Mouse (Mus musculus): ENCODE measurements around the gene Mprip.
"Not testable (repeated sequence)": the region's sequence is repeated elsewhere in the genome, so short reads cannot be mapped to it uniquely, and the experiment has no call there.

The Mprip gene

GRCm38 (mm10) chr11:59661005-59661404 is at the start of gene Mprip:
Mprip (plus strand) TSS chr11:59661305.
- no peak for DNase-seq (ENCODE audit: low spot score)

GRCm38 (mm10) chr11:59611646-59612045 is 49.5 kb upstream of the Mprip start:
- DNase-seq (ENCODE audit: low spot score) = no peak

GRCm38 (mm10) chr11:59614120-59614519 is 47.0 kb upstream of the Mprip start:
- DNase-seq (ENCODE audit: low spot score) = peak; percentile 36

- not testable (repeated sequence) for DNase-seq (ENCODE audit: low spot score)
These were observed 44.1 kb upstream of the Mprip start for GRCm38 (mm10) chr11:59616986-59617385.

- no peak for DNase-seq (ENCODE audit: low spot score)
These were observed 38.9 kb upstream of the Mprip start for GRCm38 (mm10) chr11:59622214-59622613.

- DNase-seq (ENCODE audit: low spot score) = peak; percentile 36
These were observed 37.0 kb upstream of the Mprip start for GRCm38 (mm10) chr11:59624017-59624630.

- no peak for DNase-seq (ENCODE audit: low spot score)
These were observed 34.9 kb upstream of the Mprip start for GRCm38 (mm10) chr11:59626192-59626591.

- DNase-seq (ENCODE audit: low spot score) = no peak
These were observed 32.9 kb upstream of the Mprip start for GRCm38 (mm10) chr11:59628177-59628576.

- no peak for DNase-seq (ENCODE audit: low spot score)
These were observed 31.2 kb upstream of the Mprip start for GRCm38 (mm10) chr11:59629871-59630270.

- no peak for DNase-seq (ENCODE audit: low spot score)
These were observed 29.1 kb upstream of the Mprip start for GRCm38 (mm10) chr11:59631980-59632379.

GRCm38 (mm10) chr11:59633037-59633436 is 28.1 kb upstream of the Mprip start:
- DNase-seq (ENCODE audit: low spot score) = peak; percentile 9

GRCm38 (mm10) chr11:59634001-59634660 is 27.0 kb upstream of the Mprip start:
- DNase-seq (ENCODE audit: low spot score) = no peak

GRCm38 (mm10) chr11:59635251-59635795 is 25.8 kb upstream of the Mprip start:
- no peak for DNase-seq (ENCODE audit: low spot score)

- no peak for DNase-seq (ENCODE audit: low spot score)
These were observed 25.0 kb upstream of the Mprip start for GRCm38 (mm10) chr11:59635821-59636694.

GRCm38 (mm10) chr11:59636695-59637414 is 24.2 kb upstream of the Mprip start:
- no peak for DNase-seq (ENCODE audit: low spot score)

GRCm38 (mm10) chr11:59639957-59640643 is 21.0 kb upstream of the Mprip start:
- no peak for DNase-seq (ENCODE audit: low spot score)

- DNase-seq (ENCODE audit: low spot score) = no peak
These were observed 19.9 kb upstream of the Mprip start for GRCm38 (mm10) chr11:59641227-59641626.

- no peak for DNase-seq (ENCODE audit: low spot score)
These were observed 18.7 kb upstream of the Mprip start for GRCm38 (mm10) chr11:59642420-59642819.

GRCm38 (mm10) chr11:59645036-59645435 is 16.1 kb upstream of the Mprip start:
- no peak for DNase-seq (ENCODE audit: low spot score)

GRCm38 (mm10) chr11:59649058-59649457 is 12.0 kb upstream of the Mprip start:
- DNase-seq (ENCODE audit: low spot score) = no peak

GRCm38 (mm10) chr11:59653003-59653402 is 8.1 kb upstream of the Mprip start:
- DNase-seq (ENCODE audit: low spot score) = no peak
